Mouse (Mus musculus): Measurements from ENCODE around the gene Tex264. TPM values are rescaled to one million over a fixed set of nuclear protein-coding genes. Genes with fewer than 3 reads are reported as not detected.

Tex264 gene
- polyA plus RNA-seq (2017; shearing (Covaris generic)): 43.8 TPM

DNA sequence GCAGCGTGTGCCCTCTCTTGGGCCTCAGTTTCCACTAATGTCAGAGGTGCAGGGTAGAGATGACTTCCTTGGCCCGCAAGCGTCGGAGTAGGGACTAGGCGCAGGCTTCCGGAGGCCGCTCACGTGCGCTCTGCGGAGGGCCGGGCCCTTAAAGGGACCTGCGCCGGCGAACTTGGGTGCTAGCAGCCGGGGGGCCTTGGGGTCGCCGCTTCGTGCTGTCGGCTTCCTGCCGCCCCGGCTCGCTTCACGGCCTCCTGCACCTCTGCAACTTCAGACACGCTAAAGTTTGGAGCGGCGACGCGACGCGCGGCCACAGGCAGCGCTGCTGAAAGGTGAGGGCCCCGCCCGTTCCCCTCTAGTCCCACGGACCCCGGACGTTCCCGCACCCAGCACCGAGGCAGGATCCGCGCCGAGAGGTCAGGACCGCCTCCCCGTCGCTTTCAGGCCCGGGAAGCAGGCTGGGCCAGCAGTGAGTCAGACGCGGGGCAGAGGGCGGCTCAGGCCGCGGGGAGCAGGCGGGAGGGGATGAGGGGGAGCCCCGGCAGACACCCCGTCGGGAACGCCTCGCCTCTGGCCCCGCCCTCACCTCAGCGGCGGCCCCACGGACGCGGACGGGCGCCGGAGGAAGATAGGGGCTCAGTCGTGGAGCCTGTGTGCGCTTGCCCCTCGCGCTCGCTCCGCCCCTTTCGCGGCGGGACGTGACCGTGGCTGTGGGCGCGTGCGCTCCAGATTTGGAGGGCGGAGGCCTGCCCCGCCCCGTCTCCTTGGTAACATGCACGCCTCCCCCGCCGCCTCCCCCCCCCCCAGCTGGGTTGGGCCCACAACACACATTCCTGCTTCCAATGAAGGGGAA, at the start of gene Tex264:
Gene Tex264 (minus strand): TSS at position 679 of the 853 bp plus-strand sequence.

GRCm38 (mm10) chr9:106655884-106656720, 29.6 kb downstream of the Tex264 start, which contains the start of gene Grm2:
Gene Grm2 (minus strand): TSS chr9:106656082.

GRCm38 (mm10) chr9:106626282-106626681, 59.4 kb downstream of the Tex264 start, which contains the start of gene Iqcf6:
Gene Iqcf6 (plus strand): TSS chr9:106626582.

Other genes starting within 250 kb of the Tex264 start
- 21.0 TPM for gene Acy1, start 247.6 kb downstream of the Tex264 start, polyA plus RNA-seq (2017; shearing (Covaris generic))
- gene Abhd14b, start 238.5 kb downstream of the Tex264 start, polyA plus RNA-seq (2017; shearing (Covaris generic)): 6.1 TPM
- gene Abhd14a, start 238.2 kb downstream of the Tex264 start, polyA plus RNA-seq (2017; shearing (Covaris generic)): 17.2 TPM
- 11.5 TPM for gene Pcbp4, start 232.6 kb downstream of the Tex264 start, polyA plus RNA-seq (2017; shearing (Covaris generic))
- gene Gpr62, start 220.0 kb downstream of the Tex264 start, polyA plus RNA-seq (2017; shearing (Covaris generic)): not detected
- 59.8 TPM for gene Rrp9, start 210.0 kb downstream of the Tex264 start, polyA plus RNA-seq (2017; shearing (Covaris generic))
- gene Parp3, start 209.0 kb downstream of the Tex264 start, polyA plus RNA-seq (2017; shearing (Covaris generic)): 41.7 TPM
- gene Iqcf1, start 186.0 kb downstream of the Tex264 start, polyA plus RNA-seq (2017; shearing (Covaris generic)): not detected
- gene Iqcf5, start 171.4 kb downstream of the Tex264 start, polyA plus RNA-seq (2017; shearing (Covaris generic)): not detected
- gene Iqcf3, start 124.3 kb downstream of the Tex264 start, polyA plus RNA-seq (2017; shearing (Covaris generic)): not detected
- not detected for gene Iqcf4, start 114.9 kb downstream of the Tex264 start, polyA plus RNA-seq (2017; shearing (Covaris generic))
- not detected for gene Iqcf6, start 59.3 kb downstream of the Tex264 start, polyA plus RNA-seq (2017; shearing (Covaris generic))
- gene Grm2, start 29.8 kb downstream of the Tex264 start, polyA plus RNA-seq (2017; shearing (Covaris generic)): not detected
- 4.6 TPM for gene Rad54l2, start 103.3 kb upstream of the Tex264 start, polyA plus RNA-seq (2017; shearing (Covaris generic))
- gene Dcaf1, start 135.9 kb upstream of the Tex264 start, polyA plus RNA-seq (2017; shearing (Covaris generic)): 49.2 TPM
- gene Rbm15b, start 201.5 kb upstream of the Tex264 start, polyA plus RNA-seq (2017; shearing (Covaris generic)): 40.1 TPM
- gene Manf, start 206.1 kb upstream of the Tex264 start, polyA plus RNA-seq (2017; shearing (Covaris generic)): 116 TPM